Mouse (Mus musculus): ENCODE measurements around the gene Igsf10.
"Not testable (repeated sequence)": the region's sequence is repeated elsewhere in the genome, so short reads cannot be mapped to it uniquely, and the experiment has no call there.

Gene Igsf10

GRCm38 (mm10) chr3:59344065-59344905 lies at the start of gene Igsf10:
Gene Igsf10, minus strand, starts transcription at chr3:59344394.
- DNase-seq, result no peak

DNA sequence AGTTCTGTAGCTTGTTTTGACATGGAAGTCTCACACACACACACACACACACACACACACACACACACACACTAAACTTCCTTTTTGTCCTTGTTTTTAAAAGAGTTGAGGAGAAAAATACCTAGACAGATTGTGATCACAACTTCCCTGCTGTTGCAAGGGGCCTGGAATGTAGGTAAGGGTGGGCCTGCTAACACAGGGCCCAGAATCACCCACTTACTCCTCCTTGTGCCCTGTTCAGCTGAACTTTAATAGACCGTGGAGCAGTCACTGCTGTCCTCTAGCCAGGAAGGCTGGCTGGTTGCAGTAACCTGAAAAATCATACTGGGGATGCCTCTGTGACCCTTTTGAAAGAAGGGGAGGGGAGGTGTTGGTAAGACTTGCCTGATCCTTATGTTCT lies 41.4 kb upstream of the Igsf10 start:
- no peak for DNase-seq

- DNase-seq, result no peak
Measured at GRCm38 (mm10) chr3:59385000-59385399, 40.8 kb upstream of the Igsf10 start.

- no peak for DNase-seq
Measured at GRCm38 (mm10) chr3:59384321-59384720, 40.1 kb upstream of the Igsf10 start.

DNA sequence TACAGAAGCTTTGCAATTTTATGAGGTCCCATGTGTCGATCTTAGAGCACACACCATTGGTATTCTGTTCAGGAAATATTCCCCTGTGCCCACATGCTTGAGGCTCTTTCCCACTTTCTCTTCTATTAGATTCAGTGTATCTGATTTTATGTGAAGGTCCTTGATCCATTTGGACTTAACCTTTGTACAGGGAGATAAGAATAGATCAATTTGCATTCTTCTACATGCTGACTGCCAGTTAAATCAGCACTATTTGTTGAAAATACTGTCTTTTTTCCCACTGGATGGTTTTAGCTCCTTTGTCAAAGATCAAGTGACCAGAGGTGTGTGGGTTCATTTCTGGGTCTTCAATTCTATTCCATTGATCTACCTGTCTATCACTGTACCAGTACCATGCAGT lies 34.6 kb upstream of the Igsf10 start:
- DNase-seq, result not testable (repeated sequence)

DNA sequence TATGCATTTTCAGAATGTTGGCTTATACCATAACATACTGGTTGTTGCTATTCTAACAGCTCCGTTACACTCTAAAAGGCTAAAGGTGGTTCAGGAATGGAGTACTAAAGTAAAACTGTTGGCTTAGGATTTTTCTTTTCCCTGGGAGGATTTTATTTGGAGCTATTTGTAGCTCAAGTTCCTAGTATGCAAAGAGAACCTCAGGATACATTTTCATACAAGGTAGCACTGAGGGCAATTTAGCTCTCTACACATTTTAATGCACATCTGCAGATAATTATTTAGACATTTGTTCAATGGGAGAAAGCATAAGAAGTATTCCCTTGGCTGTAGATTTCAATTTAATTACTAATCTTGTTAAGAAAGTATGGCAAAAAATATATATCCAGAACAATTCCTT lies 17.7 kb upstream of the Igsf10 start:
- no peak for DNase-seq

- no peak for DNase-seq
Measured at GRCm38 (mm10) chr3:59360102-59360501, 15.9 kb upstream of the Igsf10 start.

DNA sequence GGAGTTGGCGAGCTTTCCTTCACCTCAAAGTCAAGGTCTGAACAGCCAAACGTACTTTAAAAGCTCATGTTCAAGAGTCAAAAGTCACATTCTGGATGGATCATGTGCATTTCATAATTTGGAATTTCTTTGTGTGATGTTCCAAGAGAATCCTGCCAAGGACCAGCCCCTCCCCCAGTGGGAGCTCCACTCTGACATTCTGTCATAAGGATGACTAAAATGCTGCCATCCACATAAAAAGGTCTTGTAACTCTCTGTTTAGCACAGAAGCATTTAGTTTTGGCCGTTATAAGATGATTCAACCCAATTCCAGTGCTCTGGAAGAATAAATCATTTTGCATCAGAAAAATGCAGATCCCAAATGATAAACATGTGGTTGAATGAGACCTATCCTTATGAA lies 10.0 kb upstream of the Igsf10 start:
- DNase-seq, result no peak

- no peak for DNase-seq
Measured at GRCm38 (mm10) chr3:59351768-59352167, 7.6 kb upstream of the Igsf10 start.

DNA sequence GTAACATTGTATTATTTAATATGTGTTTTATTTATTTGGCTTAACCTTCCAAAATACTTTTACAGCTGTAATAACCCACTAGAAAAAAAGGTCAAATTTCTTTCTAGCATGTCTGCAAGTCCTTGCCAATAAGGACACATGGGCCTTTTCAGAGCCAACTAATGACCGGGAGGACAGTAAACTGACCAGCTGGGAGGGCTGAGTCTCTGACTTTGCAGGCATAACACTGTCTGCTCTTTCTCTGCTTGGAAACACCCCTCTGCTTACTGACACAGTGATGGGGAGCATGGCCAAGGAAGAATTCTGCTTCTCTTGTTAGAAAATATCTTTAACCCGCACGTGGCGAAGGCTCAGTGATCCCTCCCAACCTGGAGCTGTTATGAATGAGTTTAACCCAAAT lies 1.2 kb downstream of the Igsf10 start:
- DNase-seq, result no peak

- DNase-seq, result no peak
Measured at GRCm38 (mm10) chr3:59341647-59342427, 2.4 kb downstream of the Igsf10 start.

DNA sequence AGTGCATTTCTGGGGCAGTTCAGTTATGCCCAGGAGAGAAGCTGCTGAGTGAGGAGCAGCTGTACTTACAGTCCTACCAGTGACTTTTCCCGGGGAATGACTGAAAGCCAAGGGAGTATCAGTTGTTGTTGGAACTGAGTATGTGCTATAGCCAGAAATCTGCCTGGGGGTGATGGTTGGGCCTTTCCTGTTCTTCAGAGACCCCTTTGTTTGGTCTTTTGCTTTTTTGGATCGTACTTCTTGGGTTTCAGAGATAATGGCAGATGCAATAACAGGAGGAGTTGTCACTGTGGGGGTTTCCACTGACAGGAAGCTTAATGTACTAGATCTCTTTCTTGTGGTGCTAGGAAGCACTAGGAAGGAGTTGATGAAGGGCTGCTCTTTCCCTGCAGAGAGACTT lies 15.7 kb downstream of the Igsf10 start:
- DNase-seq, result no peak

DNA sequence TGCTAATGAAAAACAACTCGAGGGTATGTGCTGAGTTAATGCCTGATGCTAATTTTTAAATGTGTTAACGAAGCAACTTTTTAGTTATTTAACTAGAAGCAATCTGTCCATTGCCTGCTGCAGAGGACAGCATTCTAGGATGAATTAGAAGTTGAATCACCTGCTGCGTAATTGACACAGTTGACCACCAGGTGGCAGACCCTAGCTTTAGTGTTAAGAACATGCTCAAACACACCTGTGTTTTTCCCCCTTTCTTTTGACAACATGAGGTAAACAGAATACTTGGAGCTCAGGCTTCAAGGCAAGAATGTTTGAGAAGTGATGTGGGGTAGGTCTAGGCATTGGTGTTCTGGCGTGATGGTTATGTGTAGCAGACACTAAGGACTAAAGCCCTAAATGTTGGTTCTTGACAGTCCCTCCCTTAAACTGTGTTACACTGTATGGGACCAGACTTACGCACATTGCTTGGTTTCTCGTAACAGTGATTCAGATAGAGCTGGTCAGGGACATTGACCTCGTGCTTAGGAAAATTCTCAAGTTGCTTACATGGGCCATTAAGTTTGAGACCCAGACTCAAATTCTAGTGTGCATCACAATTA lies 22.8 kb downstream of the Igsf10 start:
- peak; percentile 55 for DNase-seq

DNA sequence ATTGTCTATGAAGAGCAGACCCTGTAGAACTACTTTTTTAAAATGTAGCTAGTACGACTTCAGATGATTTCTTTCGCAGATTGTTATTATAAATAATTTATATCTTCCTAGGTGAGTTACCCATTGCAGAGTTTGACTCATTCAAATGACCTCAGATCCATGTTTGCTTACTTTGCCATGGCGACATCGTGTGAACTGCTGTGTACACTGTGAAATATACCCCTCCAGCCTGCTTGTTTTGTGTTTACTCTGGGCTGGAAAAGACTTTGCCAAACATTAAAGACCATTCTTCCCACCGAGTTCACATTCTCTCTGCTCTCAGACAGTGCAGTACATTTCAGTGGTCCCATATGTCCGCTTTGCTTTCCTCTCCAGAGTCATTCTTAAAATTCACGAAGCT lies 28.1 kb downstream of the Igsf10 start:
- no peak for DNase-seq

- no peak for DNase-seq
Measured at GRCm38 (mm10) chr3:59312610-59313009, 31.6 kb downstream of the Igsf10 start.

DNA sequence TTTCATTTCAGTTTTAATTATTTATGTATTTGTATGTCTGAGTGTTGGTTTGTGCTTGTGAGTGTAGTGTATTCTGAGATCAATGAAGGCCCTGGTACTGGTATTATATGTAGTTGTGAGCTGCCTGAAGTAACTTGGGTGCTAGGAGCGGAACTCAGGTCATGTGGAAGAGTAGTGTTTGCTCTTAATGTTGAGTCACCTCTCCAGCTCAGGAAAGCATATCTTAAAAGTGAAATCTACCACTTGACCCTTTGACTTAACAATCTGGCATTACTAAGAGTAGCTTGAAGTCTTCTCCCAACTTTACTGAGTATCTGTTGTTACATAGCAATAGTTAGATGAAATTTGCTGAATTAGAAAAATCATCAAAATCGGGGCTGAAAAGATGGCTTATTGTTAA lies 38.7 kb downstream of the Igsf10 start:
- DNase-seq, result no peak

DNA sequence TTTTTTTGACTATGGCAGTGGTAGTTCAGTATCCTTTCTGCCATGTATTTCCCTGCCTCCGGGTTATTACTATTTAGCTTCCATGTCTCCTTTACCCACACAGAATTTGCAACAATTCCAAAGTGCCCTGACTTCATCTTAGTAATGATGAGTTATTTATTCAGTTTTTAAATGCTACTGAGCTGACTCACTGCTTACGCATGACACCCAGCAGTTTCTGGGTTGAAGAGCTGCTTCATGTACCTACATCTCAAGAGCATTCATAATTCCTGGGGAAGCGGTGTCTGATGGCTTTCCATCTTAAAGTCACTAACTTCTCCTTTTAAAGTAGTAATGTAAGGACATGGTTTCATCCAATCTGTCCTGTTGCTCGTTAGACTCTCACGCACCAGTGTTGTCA lies 39.2 kb downstream of the Igsf10 start:
- no peak for DNase-seq

- DNase-seq, result no peak
Measured at GRCm38 (mm10) chr3:59297653-59298052, 46.5 kb downstream of the Igsf10 start.

- DNase-seq, result no peak
Measured at GRCm38 (mm10) chr3:59296563-59297130, 47.5 kb downstream of the Igsf10 start.

GRCm38 (mm10) chr3:59295699-59296562 lies 48.3 kb downstream of the Igsf10 start:
- no peak for DNase-seq

DNA sequence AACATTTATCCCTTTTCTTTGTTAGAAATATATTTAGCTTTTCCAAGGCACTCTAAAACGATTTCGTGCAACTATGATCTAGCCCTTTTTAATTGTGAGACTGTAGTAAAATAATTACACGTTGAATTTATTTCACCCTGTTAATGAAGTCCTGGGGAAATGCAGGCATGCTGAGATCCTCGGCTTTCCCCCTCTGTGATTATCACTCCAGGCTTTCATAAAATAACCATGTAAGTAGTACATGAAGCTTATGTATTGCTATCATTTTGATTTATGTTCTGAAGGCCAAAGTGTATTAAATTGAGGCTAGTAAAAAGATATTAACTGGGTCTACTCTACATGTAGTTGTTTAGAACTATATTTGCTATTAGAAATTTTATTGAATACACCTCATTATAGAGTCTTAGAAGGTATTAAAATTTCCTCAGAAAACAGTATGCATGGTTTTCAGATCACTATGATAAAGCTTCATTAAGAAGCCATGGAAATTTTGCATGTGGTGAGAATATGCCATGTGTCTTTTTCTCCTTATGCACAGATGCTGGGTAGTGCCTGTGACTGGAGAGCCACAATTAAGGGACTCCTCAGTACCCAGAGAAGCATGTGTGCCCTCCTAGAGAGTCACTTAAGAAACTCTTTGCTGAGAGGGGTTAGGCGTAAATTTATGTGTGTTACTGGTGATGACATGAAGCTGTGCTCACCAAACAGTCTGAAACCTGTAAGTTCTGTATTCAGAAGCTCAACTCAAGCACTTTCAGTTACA lies 50.6 kb downstream of the Igsf10 start:
- no peak for DNase-seq

DNA sequence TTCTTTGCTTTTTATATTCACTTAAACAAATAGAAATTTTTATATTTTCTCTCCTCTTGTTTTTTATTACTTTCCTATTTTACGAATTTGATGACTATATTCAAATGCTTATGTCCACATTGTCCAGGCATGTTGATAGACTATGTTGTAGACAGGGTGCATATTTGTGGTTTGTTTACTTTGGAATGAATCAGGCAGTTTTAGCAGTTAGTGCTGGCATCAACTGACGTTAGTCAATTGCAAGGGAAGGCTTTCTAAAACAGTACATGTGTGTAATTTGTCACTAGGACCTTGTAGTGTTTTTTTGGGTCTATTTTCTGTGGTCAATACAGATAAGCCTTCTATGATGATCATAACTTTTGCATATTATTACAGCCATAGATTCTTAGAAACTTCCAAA lies 53.6 kb downstream of the Igsf10 start:
- DNase-seq, result no peak
